Comparison of ENCODE assay signal across 8 mouse cellular contexts in genomic region chr6:47465400-47465799, GRCm38 (mm10). TPM values are rescaled to one million over a fixed set of nuclear protein-coding genes. Genes with fewer than 3 reads are reported as not detected.
DNase-seq lines count a peak whose midpoint lies in the region.

No protein-coding gene starts in this region.

- DNase-seq in cerebellum, postnatal 14 days: peak; percentile 33 to 52
- no peak for DNase-seq in cerebellum, adult 11-12 months
- peak; percentile 16 for DNase-seq in lung, postnatal 36 days
- DNase-seq in lung, postnatal 10 days: no peak
- peak; percentile 33 for DNase-seq in liver
- peak; percentile 58 for DNase-seq in thymus, postnatal 0 days (ENCODE audit: low spot score)
- DNase-seq in adrenal gland, adult 2 months: no peak
- no peak for DNase-seq in layer of hippocampus, postnatal 25 days (ENCODE audit: extremely low spot score in 1 of 2, low spot score in 1 of 2)

RNA-seq across cellular contexts. Expression of gene Cul1, which starts 12.2 kb away (rescaled TPM):
- polyA plus RNA-seq in thymus, postnatal 0 days (2015; fragmentation: Nextera tagmentation; extraction: Ambion mirVana): 78.7 and 84.7 TPM in 2 replicates
- 100 to 1,000 TPM in 1 of 2 experiments, 10 to 100 TPM in 1; 89.9 to 107 TPM for total RNA-seq in adrenal gland, adult 2 months (2021)
- polyA plus RNA-seq in adrenal gland, adult 2 months (2012; rRNA removed): 7.4 and 9.2 TPM in 2 replicates
- 100 to 1,000 TPM in 1 of 2 experiments, 10 to 100 TPM in 1; 97.7 to 112 TPM for total RNA-seq in layer of hippocampus, postnatal 25 days (2021)

Comparison
In these comparisons a context has a peak if more than half of its experiments do, and no peak if none do; other contexts are left out.
1. DNase-seq: peak in cerebellum, postnatal 14 days (2 of 2), lung, postnatal 36 days (single experiment), liver (single experiment) and thymus, postnatal 0 days (single experiment); none in cerebellum, adult 11-12 months (single experiment), lung, postnatal 10 days (single experiment), adrenal gland, adult 2 months (single experiment) and layer of hippocampus, postnatal 25 days (0 of 2).